Mouse (Mus musculus): Measurements from ENCODE around the gene Prpsap1.

Prpsap1 gene

GRCm38 (mm10) chr11:116493795-116494252, at the start of gene Prpsap1:
Gene Prpsap1, minus strand, starts transcription at chr11:116494202.
- DNase-seq = no peak

GRCm38 (mm10) chr11:116543110-116543509, 49.1 kb upstream of the Prpsap1 start:
- DNase-seq = no peak

- DNase-seq = no peak
Measured at GRCm38 (mm10) chr11:116541183-116541582, 47.2 kb upstream of the Prpsap1 start.

- DNase-seq = no peak
Measured at GRCm38 (mm10) chr11:116538142-116538735, 44.2 kb upstream of the Prpsap1 start.

- DNase-seq = no peak
Measured at GRCm38 (mm10) chr11:116537388-116537787, 43.4 kb upstream of the Prpsap1 start.

- no peak for DNase-seq
Measured at GRCm38 (mm10) chr11:116536685-116537084, 42.7 kb upstream of the Prpsap1 start.

- DNase-seq = peak; percentile 59
Measured at GRCm38 (mm10) chr11:116534154-116534865, 40.3 kb upstream of the Prpsap1 start.

- no peak for DNase-seq
Measured at GRCm38 (mm10) chr11:116533341-116534153, 39.5 kb upstream of the Prpsap1 start.

- no peak for DNase-seq
Measured at GRCm38 (mm10) chr11:116532810-116533338, 38.9 kb upstream of the Prpsap1 start.

GRCm38 (mm10) chr11:116532262-116532809, 38.3 kb upstream of the Prpsap1 start:
- DNase-seq = no peak

GRCm38 (mm10) chr11:116531371-116532191, 37.6 kb upstream of the Prpsap1 start:
- DNase-seq = no peak

- no peak for DNase-seq
Measured at GRCm38 (mm10) chr11:116530187-116531147, 36.5 kb upstream of the Prpsap1 start, which contains the start of gene Sphk1. Gene Sphk1, plus strand, starts transcription at chr11:116530925.

- DNase-seq = no peak
Measured at GRCm38 (mm10) chr11:116528636-116529320, 34.8 kb upstream of the Prpsap1 start.

- DNase-seq = no peak
Measured at GRCm38 (mm10) chr11:116523699-116524189, 29.7 kb upstream of the Prpsap1 start.

- DNase-seq = no peak
Measured at GRCm38 (mm10) chr11:116522886-116523698, 29.1 kb upstream of the Prpsap1 start.

GRCm38 (mm10) chr11:116522046-116522445, 28.0 kb upstream of the Prpsap1 start:
- DNase-seq = no peak

GRCm38 (mm10) chr11:116521143-116521542, 27.1 kb upstream of the Prpsap1 start:
- no peak for DNase-seq

- no peak for DNase-seq
Measured at GRCm38 (mm10) chr11:116518482-116518881, 24.5 kb upstream of the Prpsap1 start.
